Mouse (Mus musculus) kidney, postnatal 14 days (tissue): ENCODE measurements around the gene Otop2.

Experiments
- DNase-seq: peaks from one replicate; pipeline ENCODE4 v3.0.0; 2022; ENCODE audit warnings: mixed read lengths

The Otop2 gene

GRCm38 (mm10) chr11:115276780-115277603, 30.0 kb upstream of the Otop2 start, which contains the start of gene Fdxr:
TSS of gene Fdxr (minus strand) at chr11:115277050.
- peak; percentile 99 for DNase-seq

- DNase-seq, result no peak
Observed at GRCm38 (mm10) chr11:115277604-115277975, 29.4 kb upstream of the Otop2 start.

GRCm38 (mm10) chr11:115278176-115278575, 28.8 kb upstream of the Otop2 start:
- no peak for DNase-seq

- no peak for DNase-seq
Observed at GRCm38 (mm10) chr11:115279726-115280125, 27.2 kb upstream of the Otop2 start.

- DNase-seq, result no peak
Observed at GRCm38 (mm10) chr11:115282295-115282694, 24.7 kb upstream of the Otop2 start.

- no peak for DNase-seq
Observed at GRCm38 (mm10) chr11:115282723-115283485, 24.1 kb upstream of the Otop2 start.

- DNase-seq, result no peak
Observed at GRCm38 (mm10) chr11:115283486-115283765, 23.5 kb upstream of the Otop2 start.

GRCm38 (mm10) chr11:115283891-115284620, 22.9 kb upstream of the Otop2 start:
- no peak for DNase-seq

GRCm38 (mm10) chr11:115285282-115285681, 21.7 kb upstream of the Otop2 start:
- DNase-seq, result no peak

GRCm38 (mm10) chr11:115286201-115286993, 20.6 kb upstream of the Otop2 start:
- DNase-seq, result no peak

GRCm38 (mm10) chr11:115287386-115287785, 19.6 kb upstream of the Otop2 start:
- DNase-seq, result no peak

- no peak for DNase-seq
Observed at GRCm38 (mm10) chr11:115288305-115288704, 18.7 kb upstream of the Otop2 start.

GRCm38 (mm10) chr11:115289885-115290284, 17.1 kb upstream of the Otop2 start:
- DNase-seq, result peak; percentile 52

- no peak for DNase-seq
Observed at GRCm38 (mm10) chr11:115290314-115290713, 16.6 kb upstream of the Otop2 start.

GRCm38 (mm10) chr11:115290919-115291318, 16.0 kb upstream of the Otop2 start:
- peak; percentile 87 for DNase-seq

- no peak for DNase-seq
Observed at GRCm38 (mm10) chr11:115291503-115291902, 15.5 kb upstream of the Otop2 start.

GRCm38 (mm10) chr11:115292631-115293375, 14.2 kb upstream of the Otop2 start:
- DNase-seq, result peak; percentile 65

- DNase-seq, result no peak
Observed at GRCm38 (mm10) chr11:115295939-115296338, 11.0 kb upstream of the Otop2 start.

- no peak for DNase-seq
Observed at GRCm38 (mm10) chr11:115296471-115297210, 10.3 kb upstream of the Otop2 start.

GRCm38 (mm10) chr11:115297214-115297826, 9.6 kb upstream of the Otop2 start, which contains the start of gene Fads6:
TSS of gene Fads6 (minus strand) at chr11:115297663.
- peak; percentile 72 for DNase-seq

GRCm38 (mm10) chr11:115298160-115298559, 8.8 kb upstream of the Otop2 start:
- no peak for DNase-seq
